Mouse (Mus musculus) limb, embryonic 15.5 days (tissue): Measurements from ENCODE around the gene Olfr122. TPM values are rescaled to one million over a fixed set of nuclear protein-coding genes. Genes with fewer than 3 reads are reported as not detected.

Source experiments
- ATAC-seq: fragments of 200-750 bp; cut with Nextera tagmentation; 2 replicates; pipeline ENCODE4 v1.8.0; 2017; ENCODE audit warnings: low read depth, moderate TSS enrichment; ENCODE audit not compliant: insufficient number of reproducible peaks, low FRiP score, low TSS enrichment
- H3K27ac ChIP-seq: fragments of 300-500 bp; sonication (generic); 2 replicates; pipeline ENCODE4 v1.5.1; 2015; ENCODE audit warnings: moderate library complexity, mild to moderate bottlenecking, inconsistent platforms
- H3K27me3 ChIP-seq: fragments of 300-500 bp; sonication (generic); 2 replicates; pipeline ENCODE4 v1.6.1; 2015; ENCODE audit warnings: inconsistent platforms
- H3K36me3 ChIP-seq: fragments of 300-500 bp; sonication (generic); 2 replicates; pipeline ENCODE4 v1.6.1; 2015; ENCODE audit warnings: inconsistent platforms
- H3K4me1 ChIP-seq: fragments of 300-500 bp; sonication (generic); 2 replicates; pipeline ENCODE4 v1.6.1; 2015; ENCODE audit warnings: inconsistent platforms
- H3K4me2 ChIP-seq: fragments of 300-500 bp; sonication (generic); 2 replicates; pipeline ENCODE4 v1.6.1; 2015; ENCODE audit warnings: mild to moderate bottlenecking, inconsistent platforms
- H3K4me3 ChIP-seq: fragments of 300-500 bp; sonication (generic); 2 replicates; pipeline ENCODE4 v1.5.1; 2015; ENCODE audit warnings: mild to moderate bottlenecking, inconsistent platforms
- H3K9ac ChIP-seq: fragments of 300-500 bp; sonication (generic); 2 replicates; pipeline ENCODE4 v1.6.1; 2015; ENCODE audit warnings: inconsistent platforms
- H3K9me3 ChIP-seq: fragments of 300-500 bp; sonication (generic); 2 replicates; pipeline ENCODE4 v1.6.1; 2016; ENCODE audit warnings: inconsistent platforms
- WGBS: fragments of 180-500 bp; shearing (Covaris S2); methylation state at CpG from one replicate; pipeline ENCODE4 v1.1.7; 2015; 5-methylcytosine and 5-hydroxymethylcytosine counted together
- polyA plus RNA-seq: library from polyadenylated mRNA; unstranded; fragments of >200 nt; fragmentation: Nextera tagmentation; extraction: Ambion mirVana; gene quantifications from 2 replicates; pipeline ENCODE4 v1.2.1, GENCODE M21; 2015

Olfr122 gene
- polyA plus RNA-seq: not detected in 2 replicates

DNA sequence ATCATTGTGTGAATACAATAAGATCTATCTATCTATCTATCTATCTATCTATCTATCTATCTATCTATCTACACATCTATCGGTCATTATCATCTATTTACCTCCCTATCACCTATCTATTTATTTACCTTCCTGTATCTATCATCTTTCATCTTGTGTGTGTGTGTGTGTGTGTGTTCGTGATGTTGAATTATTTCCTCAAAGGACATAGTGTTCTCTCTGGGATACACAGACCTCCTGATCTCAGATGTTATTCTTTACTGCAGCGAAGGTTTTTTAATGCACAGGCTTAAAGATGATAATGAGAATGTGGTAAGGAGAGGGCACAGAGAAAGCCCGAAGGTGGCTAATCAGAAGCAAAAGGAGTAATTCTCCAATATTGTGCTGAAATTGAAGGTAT lies at the start of gene Olfr122:
Olfr122 (plus strand) TSS at position 301 of the 400 bp plus-strand sequence.
- Histone ChIP-seq H3K27ac (no peak within 1 kb of the TSS), H3K9ac (no peak within 1 kb of the TSS), H3K9me3 (no peaks in the 10 kb centered on the region), H3K4me2 (no peak within 1 kb of the TSS), H3K4me3 (no peak within 1 kb of the TSS), H3K4me1 (no peaks in the 10 kb centered on the region), H3K27me3 (no peaks in the 10 kb centered on the region), H3K36me3 (no peaks in the 10 kb centered on the region)
- WGBS: 77% methylated on average over 4 of the region's 4 CpGs
- no peak for ATAC-seq

DNA sequence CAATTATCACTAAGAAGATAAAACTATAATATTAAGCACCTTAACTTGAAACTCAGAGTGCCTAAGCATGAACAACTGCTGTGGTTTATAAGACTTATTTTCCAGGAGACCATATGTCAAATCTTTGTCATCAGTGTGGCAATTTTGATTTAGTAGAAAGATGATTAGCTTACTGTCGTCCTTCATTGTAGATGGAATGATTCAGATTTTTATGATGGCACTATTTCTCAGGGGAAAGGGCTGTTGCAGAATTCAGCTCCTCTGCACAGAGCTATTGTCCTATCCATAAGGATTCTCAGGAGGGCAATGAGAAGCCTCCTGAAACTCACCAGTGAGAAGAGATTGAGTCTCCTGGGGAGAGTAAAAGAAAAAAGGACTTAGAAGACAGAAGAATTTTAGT lies 46.9 kb upstream of the Olfr122 start, which contains the start of gene Olfr120:
Olfr120 (plus strand) TSS at position 301 of the 400 bp plus-strand sequence.
- H3K4me1 ChIP-seq: no peaks in the 10 kb centered on the region
- H3K9ac ChIP-seq: no peak within 1 kb of the TSS
- 63% methylated on average over 1 of the region's 1 CpGs for WGBS
- no peaks in the 10 kb centered on the region for H3K27me3 ChIP-seq
- no peak within 1 kb of the TSS for H3K4me3 ChIP-seq
- H3K4me2 ChIP-seq: no peak within 1 kb of the TSS
- no peaks in the 10 kb centered on the region for H3K36me3 ChIP-seq
- H3K27ac ChIP-seq: no peak within 1 kb of the TSS
- no peak for ATAC-seq
- H3K9me3 ChIP-seq: no peaks in the 10 kb centered on the region

DNA sequence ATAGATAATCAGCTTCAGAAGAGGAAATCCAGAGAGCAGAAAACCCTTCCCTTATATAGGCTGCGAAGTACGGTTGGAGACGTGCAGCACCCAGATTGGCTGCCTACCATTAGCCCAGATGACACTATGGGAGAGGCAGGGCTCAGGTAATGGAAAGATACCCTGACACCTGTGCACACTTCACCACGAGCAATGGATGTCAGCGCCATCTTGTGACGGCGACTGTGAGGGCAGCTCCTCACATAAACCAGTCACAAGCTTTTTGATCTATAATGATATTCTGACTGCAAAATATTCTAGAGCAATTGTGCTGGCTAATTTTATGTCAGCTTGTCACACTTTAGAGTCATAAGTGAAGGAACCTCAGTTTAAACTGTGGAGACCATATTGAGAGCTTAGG lies 30.3 kb upstream of the Olfr122 start:
- 55% methylated on average over 7 of the region's 7 CpGs for WGBS

DNA sequence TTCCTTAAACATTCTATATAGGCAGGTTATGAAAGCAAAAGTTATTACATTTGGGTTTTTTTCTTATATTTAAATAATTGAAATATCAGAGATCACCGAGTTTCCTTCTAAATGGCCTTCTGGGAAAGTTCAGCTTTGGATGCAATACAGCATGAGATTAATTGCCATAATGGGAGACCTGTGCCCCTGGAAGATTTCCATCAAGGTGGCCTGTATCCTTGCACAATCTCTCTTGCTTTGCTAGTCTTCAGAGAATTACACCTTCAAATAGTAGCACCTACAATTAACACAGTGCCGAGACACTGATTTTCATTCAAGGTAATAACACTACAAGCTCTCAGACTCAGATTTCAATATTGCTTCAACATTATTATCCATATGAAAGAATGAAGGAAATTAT lies 24.8 kb downstream of the Olfr122 start, which contains the start of gene Olfr123:
Olfr123 (plus strand) TSS at position 301 of the 400 bp plus-strand sequence.
- no peak within 1 kb of the TSS for H3K4me3 ChIP-seq
- no peak for ATAC-seq
- H3K4me1 ChIP-seq: no peaks in the 10 kb centered on the region
- H3K9ac ChIP-seq: no peak within 1 kb of the TSS
- no peaks in the 10 kb centered on the region for H3K36me3 ChIP-seq
- no peaks in the 10 kb centered on the region for H3K9me3 ChIP-seq
- no peak within 1 kb of the TSS for H3K4me2 ChIP-seq
- H3K27ac ChIP-seq: no peak within 1 kb of the TSS
- WGBS: 93% methylated on average over 2 of the region's 2 CpGs
- H3K27me3 ChIP-seq: no peaks in the 10 kb centered on the region

More for the DNA sequence above, 30.3 kb upstream of the Olfr122 start:
- Histone ChIP-seq H3K4me3 (no peak overlapping the region), H3K9me3 (no peaks in the 10 kb centered on the region), H3K4me2 (no peak overlapping the region), H3K9ac (no peak overlapping the region), H3K27ac (no peak overlapping the region), H3K36me3 (no peaks in the 10 kb centered on the region), H3K4me1 (no peaks in the 10 kb centered on the region), H3K27me3 (no peaks in the 10 kb centered on the region)
- ATAC-seq: no peak

- Histone ChIP-seq H3K9me3 (no peaks in the 10 kb centered on the region), H3K27ac (no peak within 1 kb of the TSS), H3K9ac (no peak within 1 kb of the TSS), H3K4me2 (no peak within 1 kb of the TSS), H3K27me3 (no peaks in the 10 kb centered on the region), H3K4me3 (no peak within 1 kb of the TSS), H3K36me3 (no peaks in the 10 kb centered on the region), H3K4me1 (no peaks in the 10 kb centered on the region)
- 77% methylated on average over 3 of the region's 3 CpGs for WGBS
- no peak for ATAC-seq
Observed at GRCm38 (mm10) chr17:37799588-37799987, 31.2 kb downstream of the Olfr122 start, which contains the start of gene Olfr124. Olfr124 (plus strand) TSS chr17:37799888.

Other genes with a start within 250 kb of the Olfr122 start
- not detected in 2 replicates for gene Olfr112, start 199.2 kb upstream of the Olfr122 start, polyA plus RNA-seq
- gene Olfr113, start 190.9 kb upstream of the Olfr122 start, polyA plus RNA-seq: not detected in 2 replicates
- not detected in 2 replicates for gene Olfr114, start 175.9 kb upstream of the Olfr122 start, polyA plus RNA-seq
- gene Olfr115, start 141.5 kb upstream of the Olfr122 start, polyA plus RNA-seq: not detected in 2 replicates
- gene Olfr116, start 141.4 kb upstream of the Olfr122 start, polyA plus RNA-seq: not detected in 2 replicates
- not detected in 2 replicates for gene Olfr117, start 104.8 kb upstream of the Olfr122 start, polyA plus RNA-seq
- not detected in 2 replicates for gene Olfr118, start 101.6 kb upstream of the Olfr122 start, polyA plus RNA-seq
- gene Olfr119, start 72.0 kb upstream of the Olfr122 start, polyA plus RNA-seq: not detected in 2 replicates
- not detected in 2 replicates for gene Olfr120, start 46.8 kb upstream of the Olfr122 start, polyA plus RNA-seq
- gene Olfr121, start 19.8 kb upstream of the Olfr122 start, polyA plus RNA-seq: not detected in 2 replicates
- gene Olfr123, start 24.9 kb downstream of the Olfr122 start, polyA plus RNA-seq: not detected in 2 replicates
- gene Olfr124, start 31.3 kb downstream of the Olfr122 start, polyA plus RNA-seq: not detected in 2 replicates
- not detected in 2 replicates for gene Olfr125, start 64.3 kb downstream of the Olfr122 start, polyA plus RNA-seq
- gene Olfr126, start 78.9 kb downstream of the Olfr122 start, polyA plus RNA-seq: not detected in 2 replicates
- not detected in 2 replicates for gene Olfr127, start 131.8 kb downstream of the Olfr122 start, polyA plus RNA-seq
- not detected in 2 replicates for gene Olfr128, start 151.9 kb downstream of the Olfr122 start, polyA plus RNA-seq
- not detected in 2 replicates for gene Olfr761, start 184.5 kb downstream of the Olfr122 start, polyA plus RNA-seq